Mouse (Mus musculus) G1E (cell line): ENCODE measurements around the gene Atg7.

Source experiments
- CTCF ChIP-seq: IDR thresholded peaks from 2 replicates; pipeline ENCODE4 v1.5.1; 2012; ENCODE audit warnings: low read depth, low read length, inconsistent platforms, mixed read lengths
- GATA1 ChIP-seq: IDR thresholded peaks from 2 replicates; pipeline ENCODE4 v1.6.1; 2012; ENCODE audit warnings: borderline replicate concordance, low read length, inconsistent platforms, mixed read lengths
- GATA2 ChIP-seq: IDR thresholded peaks from 2 replicates; pipeline ENCODE4 v1.6.1; 2012; ENCODE audit warnings: low read depth, low read length, inconsistent platforms, borderline replicate concordance
- POLR2AphosphoS5 ChIP-seq: IDR thresholded peaks from 2 replicates; pipeline ENCODE4 v1.6.1; 2012; ENCODE audit warnings: low read depth, low read length, inconsistent platforms; ENCODE audit not compliant: insufficient replicate concordance
- TAL1 ChIP-seq: conservative IDR thresholded peaks from 2 replicates; pipeline ENCODE4 v1.6.1; 2012; ENCODE audit warnings: low read depth, low read length, inconsistent platforms, mixed read lengths

- TF ChIP-seq CTCF (no peak), TAL1 (no peak), GATA1 (no peak), GATA2 (no peak), POLR2AphosphoS5 (no peak)
These were observed 14.9 kb downstream of the Atg7 start for GRCm38 (mm10) chr6:114657807-114658206.
